ENCODE assay signal across 8 mouse cellular contexts in genomic region chr16:6019361-6019760, GRCm38 (mm10).
"Had no signal": no experiment of that assay in that cellular context is flagged by ENCODE, and none has a peak within 500 bp of the region (broad histone marks: within the 10 kb centered on the region; RNA-seq: fewer than 3 reads in every experiment).

No protein-coding gene starts in this region.

- ATAC-seq: liver, embryonic 12.5 days had no signal

- H3K4me2 ChIP-seq: limb, embryonic 13.5 days; liver, embryonic 12.5 days; liver, embryonic 15.5 days; lung, embryonic 15.5 days; midbrain, embryonic 11.5 days had no signal

- DNase-seq: thymus, adult 18-20 months; thymus, postnatal 36 days had no signal

- H3K27me3 ChIP-seq: limb, embryonic 13.5 days; liver, embryonic 12.5 days; liver, embryonic 15.5 days; lung, embryonic 15.5 days had no signal

- H3K4me3 ChIP-seq: limb, embryonic 10.5 days; limb, embryonic 13.5 days; liver, embryonic 12.5 days; liver, embryonic 15.5 days; lung, embryonic 15.5 days had no signal

- H3K27ac ChIP-seq: limb, embryonic 10.5 days; limb, embryonic 13.5 days; liver, embryonic 12.5 days; liver, embryonic 15.5 days; lung, embryonic 15.5 days had no signal

- H3K9me3 ChIP-seq: limb, embryonic 10.5 days; limb, embryonic 13.5 days; liver, embryonic 12.5 days; liver, embryonic 15.5 days; lung, embryonic 15.5 days had no signal

- H3K4me1 ChIP-seq: limb, embryonic 13.5 days; liver, embryonic 12.5 days; liver, embryonic 15.5 days; lung, embryonic 15.5 days had no signal

- H3K36me3 ChIP-seq: limb, embryonic 10.5 days; limb, embryonic 13.5 days; liver, embryonic 12.5 days; liver, embryonic 15.5 days; lung, embryonic 15.5 days had no signal

- H3K9ac ChIP-seq: limb, embryonic 13.5 days; liver, embryonic 12.5 days; liver, embryonic 15.5 days; lung, embryonic 15.5 days had no signal
